Mouse (Mus musculus) lung, embryonic 14.5 days (tissue): ENCODE measurements at regions not wholly inside any gene's neighbourhood (a gene's known extent, or its start where the extent isn't known, plus 50 kb on each side); places are given as distances from the start of the nearest gene placed in this dataset.
A peak's percentile ranks its signal among the peaks of the same experiment; 100 is the strongest.

Experiments used
- ATAC-seq: fragments of 200-750 bp; cut with Nextera tagmentation; 2 replicates; pipeline ENCODE4 v1.8.0; 2017; ENCODE audit warnings: mild to moderate bottlenecking, moderate TSS enrichment, moderate library complexity; ENCODE audit not compliant: insufficient read depth
- DNase-seq: peaks from one replicate; pipeline ENCODE4 v3.0.0-alpha.2; 2015
- H3K27ac ChIP-seq: fragments of 300-500 bp; sonication (generic); 2 replicates; pipeline ENCODE4 v1.5.1; 2014; ENCODE audit warnings: low read depth, mild to moderate bottlenecking, moderate library complexity
- H3K27me3 ChIP-seq: fragments of 300-500 bp; sonication (generic); 2 replicates; pipeline ENCODE4 v1.6.1; 2014; ENCODE audit warnings: low read length, control low read depth; ENCODE audit not compliant: insufficient read depth
- H3K36me3 ChIP-seq: fragments of 300-500 bp; sonication (generic); 2 replicates; pipeline ENCODE4 v1.6.1; 2014; ENCODE audit warnings: control low read depth; ENCODE audit not compliant: insufficient read depth
- H3K4me1 ChIP-seq: fragments of 300-500 bp; sonication (generic); 2 replicates; pipeline ENCODE4 v1.6.1; 2014; ENCODE audit warnings: antibody characterized with exemption, control low read depth; ENCODE audit not compliant: insufficient read depth
- H3K4me2 ChIP-seq: fragments of 300-500 bp; sonication (generic); 2 replicates; pipeline ENCODE4 v1.6.1; 2014; ENCODE audit warnings: mild to moderate bottlenecking
- H3K4me3 ChIP-seq: fragments of 300-500 bp; sonication (generic); 2 replicates; pipeline ENCODE4 v1.5.1; 2014; ENCODE audit warnings: low read depth, low read length
- H3K9ac ChIP-seq: fragments of 300-500 bp; sonication (generic); 2 replicates; pipeline ENCODE4 v1.6.1; 2014
- H3K9me3 ChIP-seq: fragments of 300-500 bp; sonication (generic); 2 replicates; pipeline ENCODE4 v1.6.1; 2016; ENCODE audit warnings: low read depth, low read length, control low read depth
- CTCF ChIP-seq: IDR thresholded peaks from 2 replicates; pipeline ENCODE4 v1.5.1; 2016; ENCODE audit warnings: antibody characterized with exemption, low read depth
- WGBS: fragments of 180-500 bp; shearing (Covaris S2); extraction: QIAGEN DNeasy Blood & Tissue Kit; methylation state at CpG from one replicate; pipeline ENCODE4 v1.1.7; 2014; 5-methylcytosine and 5-hydroxymethylcytosine counted together

DNA sequence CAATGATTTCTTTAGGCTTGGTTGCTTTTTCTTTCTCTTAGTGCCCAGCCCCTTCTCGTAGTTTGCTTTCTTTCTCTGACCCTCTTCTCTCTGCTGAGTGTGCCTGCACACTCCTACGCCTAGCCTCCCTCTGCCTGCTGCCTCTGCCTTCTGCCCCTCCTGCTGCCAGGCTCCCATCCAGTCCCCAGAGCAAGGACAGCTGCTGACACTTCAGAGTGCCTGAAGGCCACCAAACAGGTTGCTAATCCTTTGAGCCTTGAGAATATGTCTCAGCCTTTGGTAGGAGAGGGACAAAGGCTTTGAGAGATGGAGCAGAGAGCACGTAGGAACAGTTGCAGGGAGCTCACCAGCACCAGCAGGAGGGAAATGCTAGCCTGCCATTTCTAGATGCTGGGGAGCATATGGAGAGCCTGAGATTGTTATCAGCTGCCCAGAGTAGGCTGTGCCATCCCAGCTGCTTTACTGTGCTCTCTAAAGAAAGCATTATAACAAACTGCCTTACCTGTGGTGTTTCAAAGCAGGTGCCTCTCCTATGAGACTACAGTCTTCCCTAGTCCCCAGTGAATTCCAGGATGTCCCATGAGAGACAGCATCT lies 103.0 kb upstream of the Arrdc4 start:
- ATAC-seq (no peak), DNase-seq (no peak)
- no peaks in the 10 kb centered on the region for H3K36me3 ChIP-seq
- H3K27ac ChIP-seq = no peak overlapping the region
- no peak overlapping the region for H3K4me3 ChIP-seq
- no peak overlapping the region for H3K4me2 ChIP-seq
- no peaks in the 10 kb centered on the region for H3K4me1 ChIP-seq
- H3K9me3 ChIP-seq = no peaks in the 10 kb centered on the region
- H3K9ac ChIP-seq = no peak overlapping the region
- WGBS = 52% methylated on average over 3 of the region's 3 CpGs
- H3K27me3 ChIP-seq = no peaks in the 10 kb centered on the region
- TF ChIP-seq CTCF = no peak

DNA sequence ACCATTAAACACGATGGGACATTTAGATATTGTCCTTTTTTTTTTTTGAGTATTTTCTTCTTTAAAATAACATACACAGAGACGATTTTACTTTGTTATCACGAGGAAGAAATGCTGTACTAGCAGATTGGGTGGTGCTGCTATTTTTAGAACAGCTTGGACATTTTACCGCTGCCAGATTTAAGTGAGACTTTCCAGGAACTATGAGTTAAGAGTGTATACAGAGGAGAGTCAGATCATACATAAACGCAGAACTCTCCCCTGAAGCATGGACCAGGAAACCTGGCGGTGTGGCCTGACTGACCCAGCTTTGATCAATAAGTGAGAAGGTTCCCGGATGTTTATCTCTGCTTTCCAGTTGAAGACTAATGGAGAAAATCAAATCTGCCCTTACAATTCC lies 95.6 kb upstream of the Arrdc4 start:
- ATAC-seq (no peak), DNase-seq (peak; percentile 47)
- H3K4me1 ChIP-seq = no peaks in the 10 kb centered on the region
- H3K36me3 ChIP-seq = no peaks in the 10 kb centered on the region
- 14% methylated on average over 7 of the region's 7 CpGs for WGBS
- no peak overlapping the region for H3K4me3 ChIP-seq
- H3K27ac ChIP-seq = no peak overlapping the region
- TF ChIP-seq CTCF = no peak
- no peak overlapping the region for H3K9ac ChIP-seq
- H3K27me3 ChIP-seq = no peaks in the 10 kb centered on the region
- no peaks in the 10 kb centered on the region for H3K9me3 ChIP-seq
- no peak overlapping the region; the same call in 1 of the 2 replicates for H3K4me2 ChIP-seq

DNA sequence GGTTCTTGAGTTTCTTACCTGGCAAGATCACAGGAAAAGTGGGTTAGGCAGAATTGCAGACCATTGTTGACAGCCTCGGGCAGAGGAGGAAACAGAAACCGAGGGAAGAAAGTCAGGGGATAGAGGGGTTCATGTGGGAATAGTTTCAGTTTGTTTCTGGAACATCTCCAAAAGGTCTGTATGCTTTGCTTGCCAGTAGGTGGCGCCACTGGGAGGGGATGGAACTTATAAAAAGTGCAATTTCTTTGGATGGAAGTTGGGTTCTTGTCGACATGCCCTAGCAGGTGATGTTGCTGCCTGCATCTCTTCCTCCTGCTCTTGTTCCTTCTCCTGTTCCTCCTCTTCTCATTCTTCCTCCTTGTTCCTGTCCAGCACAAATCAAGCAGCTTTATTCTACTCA lies 94.3 kb upstream of the Arrdc4 start:
- DNase-seq (peak; percentile 39), ATAC-seq (no peak)
- no peak overlapping the region for H3K27ac ChIP-seq
- no peak overlapping the region for H3K4me2 ChIP-seq
- TF ChIP-seq CTCF = peak; percentile 58
- no peaks in the 10 kb centered on the region for H3K36me3 ChIP-seq
- no peak overlapping the region for H3K9ac ChIP-seq
- no peak overlapping the region for H3K4me3 ChIP-seq
- no peaks in the 10 kb centered on the region for H3K27me3 ChIP-seq
- WGBS = 43% methylated on average over 4 of the region's 4 CpGs
- H3K9me3 ChIP-seq = no peaks in the 10 kb centered on the region
- no peaks in the 10 kb centered on the region for H3K4me1 ChIP-seq

DNA sequence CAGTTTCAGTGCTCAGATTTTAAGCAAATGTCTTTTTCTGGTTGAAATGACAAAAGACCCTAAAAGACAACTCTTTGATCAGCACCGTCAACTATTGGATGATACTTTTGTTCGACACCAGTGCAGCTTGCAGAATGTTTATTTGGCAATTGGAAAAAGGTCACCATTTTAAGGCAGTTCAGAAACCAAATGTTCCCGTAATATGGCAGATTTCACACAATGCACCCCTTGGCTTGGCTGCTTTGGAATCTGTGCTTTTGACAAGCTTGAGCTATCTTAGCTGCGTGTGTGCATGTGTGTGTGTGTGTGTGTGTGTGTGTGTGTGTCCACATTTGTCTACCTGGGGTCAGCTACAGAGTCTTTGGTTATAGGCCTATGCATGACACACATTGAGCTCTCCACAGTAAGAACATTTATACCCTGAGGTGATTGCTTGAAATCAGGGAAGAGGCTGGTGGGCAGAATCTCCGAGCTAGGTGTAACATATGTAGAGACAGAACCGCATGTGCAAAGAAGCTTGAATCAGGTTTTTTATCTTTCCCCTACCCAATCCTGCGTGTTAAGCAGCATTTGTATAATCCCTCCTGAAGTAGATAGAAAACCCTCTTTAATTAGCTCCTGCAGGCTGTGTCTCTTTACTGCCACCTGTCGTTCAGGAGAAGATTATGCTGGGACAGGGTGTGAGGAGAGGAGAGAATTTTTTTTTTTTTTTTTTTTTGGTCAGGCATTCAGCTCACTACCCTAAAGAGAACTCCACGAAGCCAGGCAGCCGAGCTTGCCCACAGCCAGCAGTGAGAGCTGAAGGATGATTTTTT lies 85.1 kb upstream of the Arrdc4 start:
- no peak overlapping the region for H3K4me2 ChIP-seq
- H3K9ac ChIP-seq = no peak overlapping the region
- no peak overlapping the region for H3K27ac ChIP-seq
- no peaks in the 10 kb centered on the region for H3K27me3 ChIP-seq
- H3K4me1 ChIP-seq = no peaks in the 10 kb centered on the region
- DNase-seq (peak; percentile 71), ATAC-seq (no peak)
- no peaks in the 10 kb centered on the region for H3K9me3 ChIP-seq
- no peaks in the 10 kb centered on the region for H3K36me3 ChIP-seq
- no peak overlapping the region for H3K4me3 ChIP-seq
- TF ChIP-seq CTCF = peak; percentile 70
- 41% methylated on average over 10 of the region's 10 CpGs for WGBS

DNA sequence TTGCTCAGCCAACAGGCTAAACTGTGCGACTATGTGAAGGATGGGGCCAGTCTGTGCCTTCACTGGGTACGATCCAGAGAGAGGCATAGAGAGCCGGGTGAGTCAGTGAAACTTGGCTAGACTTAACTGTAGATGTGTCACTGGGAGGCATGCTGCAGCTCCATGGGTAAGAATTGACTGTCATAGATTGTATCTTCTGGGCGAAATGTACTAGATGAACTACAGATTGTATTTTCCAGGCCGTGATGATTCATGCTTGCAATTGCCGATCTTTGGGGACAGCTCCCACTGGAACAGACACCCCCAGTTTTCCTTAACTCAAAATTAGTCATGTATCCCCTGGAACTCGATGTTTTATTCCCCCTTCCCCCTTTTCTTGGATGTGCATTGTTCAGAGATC lies 84.5 kb upstream of the Arrdc4 start:
- 86% methylated on average over 7 of the region's 7 CpGs for WGBS
- no peak overlapping the region for H3K9ac ChIP-seq
- TF ChIP-seq CTCF = no peak
- no peaks in the 10 kb centered on the region for H3K36me3 ChIP-seq
- no peak overlapping the region for H3K27ac ChIP-seq
- no peak overlapping the region for H3K4me3 ChIP-seq
- no peaks in the 10 kb centered on the region for H3K4me1 ChIP-seq
- no peaks in the 10 kb centered on the region for H3K9me3 ChIP-seq
- DNase-seq (no peak), ATAC-seq (no peak)
- no peak overlapping the region for H3K4me2 ChIP-seq
- no peaks in the 10 kb centered on the region for H3K27me3 ChIP-seq

DNA sequence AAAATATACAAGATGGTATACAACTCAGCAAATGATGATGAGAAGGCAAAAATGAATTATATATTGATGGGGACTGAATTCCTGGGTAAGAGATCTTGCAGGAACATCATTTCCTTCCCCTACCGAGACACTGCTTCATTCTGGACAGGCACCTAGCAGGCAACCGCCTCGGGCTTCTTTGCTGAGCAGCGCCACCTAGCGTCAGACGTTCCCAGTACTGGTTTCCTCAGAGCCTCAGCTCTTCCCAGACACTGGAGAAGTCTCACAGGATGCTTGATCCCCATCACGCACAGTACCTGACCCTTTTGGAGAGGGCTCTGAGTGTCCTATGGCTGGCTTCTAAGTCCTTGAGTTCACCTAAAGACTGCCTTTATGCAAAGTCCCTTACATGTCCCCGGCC lies 80.8 kb upstream of the Arrdc4 start:
- Histone ChIP-seq H3K36me3 (no peaks in the 10 kb centered on the region), H3K4me3 (no peak overlapping the region), H3K4me2 (no peak overlapping the region), H3K27ac (no peak overlapping the region), H3K9ac (no peak overlapping the region), H3K9me3 (no peaks in the 10 kb centered on the region), H3K4me1 (no peaks in the 10 kb centered on the region), H3K27me3 (no peaks in the 10 kb centered on the region)
- DNase-seq = peak; percentile 94
- peak; percentile 86 for TF ChIP-seq CTCF
- no peak for ATAC-seq
- WGBS = 16% methylated on average over 8 of the region's 8 CpGs

DNA sequence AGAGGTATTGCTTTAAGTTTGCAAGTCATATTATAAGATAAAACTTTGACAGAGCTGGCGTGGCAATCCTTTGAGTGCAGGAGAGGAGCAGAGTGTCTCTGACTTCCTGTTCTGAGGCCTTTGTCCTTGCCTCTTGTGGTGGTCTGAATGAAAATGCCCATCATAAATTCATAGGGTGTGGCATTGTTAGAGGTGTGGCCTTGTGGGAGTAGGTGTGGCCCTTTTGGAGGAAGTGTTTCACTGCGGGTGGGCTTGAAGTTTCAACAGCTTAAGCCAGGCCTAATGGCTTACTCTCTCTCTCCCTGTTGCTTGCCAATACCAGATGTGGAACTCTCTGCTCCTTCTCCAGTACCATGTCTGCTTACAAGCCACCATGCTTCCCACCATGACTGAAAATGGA lies 75.4 kb upstream of the Arrdc4 start:
- H3K36me3 ChIP-seq = no peaks in the 10 kb centered on the region
- no peaks in the 10 kb centered on the region for H3K4me1 ChIP-seq
- H3K9me3 ChIP-seq = no peaks in the 10 kb centered on the region
- H3K27me3 ChIP-seq = 0 out of 2 replicates have a peak, but pooled peaks cover 5% of the 10 kb centered on the region
- H3K4me2 ChIP-seq = no peak overlapping the region
- no peak overlapping the region for H3K4me3 ChIP-seq
- TF ChIP-seq CTCF = no peak
- DNase-seq (no peak), ATAC-seq (no peak)
- 63% methylated on average over 2 of the region's 2 CpGs for WGBS
- no peak overlapping the region for H3K9ac ChIP-seq
- no peak overlapping the region for H3K27ac ChIP-seq
